Mouse (Mus musculus): ENCODE data around the gene Mif.

- TF ChIP-seq CTCF (IDR thresholded peaks at IDR 0.05; ENCODE audit: borderline replicate concordance, extremely low read depth, insufficient read depth, insufficient read length), result no peak
- TF ChIP-seq POLR2A (IDR thresholded peaks at IDR 0.05; ENCODE audit: borderline replicate concordance, extremely low read depth, insufficient read depth, insufficient read length, poor library complexity, severe bottlenecking), result no peak
Observed at GRCm38 (mm10) chr10:75845306-75845930, 14.6 kb downstream of the Mif start.
